Mouse (Mus musculus) lung, postnatal 0 days (tissue): ENCODE results near the gene Pagr1b.

Experiments used
- CTCF ChIP-seq: IDR thresholded peaks from 2 replicates; pipeline ENCODE4 v1.5.1; 2016; ENCODE audit warnings: antibody characterized with exemption, mild to moderate bottlenecking
- EP300 ChIP-seq: IDR thresholded peaks from 2 replicates; pipeline ENCODE4 v1.6.1; 2016; ENCODE audit warnings: antibody characterized with exemption, mild to moderate bottlenecking, control low read depth

GRCm38 (mm10) chr7:127065538-127065937, 49.3 kb upstream of the Pagr1b start:
- TF ChIP-seq CTCF: peak; percentile 23
- no peak for TF ChIP-seq EP300
